Mouse (Mus musculus) lung, postnatal 0 days (tissue): ENCODE measurements at regions not wholly inside any gene's neighbourhood (a gene's known extent, or its start where the extent isn't known, plus 50 kb on each side); places are given as distances from the start of the nearest gene placed in this dataset.

Experiments
- ATAC-seq: fragments of 200-750 bp; cut with Nextera tagmentation; 2 replicates; pipeline ENCODE4 v1.8.0; 2017; ENCODE audit warnings: moderate library complexity
- DNase-seq: peaks from one replicate; pipeline ENCODE4 v3.0.0-alpha.2; 2016; ENCODE audit warnings: low spot score
- H3K27ac ChIP-seq: fragments of 300-500 bp; sonication (generic); 2 replicates; pipeline ENCODE4 v1.5.1; 2014; ENCODE audit warnings: antibody characterized with exemption, mild to moderate bottlenecking, low read length, mixed read lengths
- H3K27me3 ChIP-seq: fragments of 300-500 bp; sonication (generic); replicated peaks from 2 replicates; pipeline ENCODE4 v1.6.1; 2014; ENCODE audit warnings: low read length, mixed read lengths; ENCODE audit not compliant: insufficient read depth
- H3K36me3 ChIP-seq: fragments of 300-500 bp; sonication (generic); 2 replicates; pipeline ENCODE4 v1.6.1; 2014; ENCODE audit warnings: low read length, mixed read lengths; ENCODE audit not compliant: insufficient read depth
- H3K4me1 ChIP-seq: fragments of 300-500 bp; sonication (generic); 2 replicates; pipeline ENCODE4 v1.6.1; 2014; ENCODE audit warnings: antibody characterized with exemption, low read depth, low read length, mixed read lengths; ENCODE audit not compliant: insufficient read depth
- H3K4me2 ChIP-seq: fragments of 300-500 bp; sonication (generic); replicated peaks from 2 replicates; pipeline ENCODE4 v1.6.1; 2014; ENCODE audit warnings: low read depth, mild to moderate bottlenecking, low read length, moderate library complexity, mixed read lengths
- H3K4me3 ChIP-seq: fragments of 300-500 bp; sonication (generic); 2 replicates; pipeline ENCODE4 v1.5.1; 2014; ENCODE audit warnings: low read depth, low read length
- H3K9ac ChIP-seq: fragments of 300-500 bp; sonication (generic); replicated peaks from 2 replicates; pipeline ENCODE4 v1.6.1; 2014; ENCODE audit warnings: low read depth, mild to moderate bottlenecking
- H3K9me3 ChIP-seq: fragments of 300-500 bp; sonication (generic); 2 replicates; pipeline ENCODE4 v1.6.1; 2016; ENCODE audit warnings: low read length, mixed read lengths
- EP300 ChIP-seq: IDR thresholded peaks from 2 replicates; pipeline ENCODE4 v1.6.1; 2016; ENCODE audit warnings: antibody characterized with exemption, mild to moderate bottlenecking, control low read depth
- WGBS: fragments of 180-500 bp; shearing (Covaris S2); extraction: QIAGEN DNeasy Blood & Tissue Kit; methylation state at CpG from one replicate; pipeline ENCODE4 v1.1.7; 2014; 5-methylcytosine and 5-hydroxymethylcytosine counted together

GRCm38 (mm10) chr10:31260914-31261313 lies 52.3 kb upstream of the Hddc2 start:
- Histone ChIP-seq H3K4me1 (no peaks in the 10 kb centered on the region), H3K27ac (no peak overlapping the region), H3K4me3 (no peak overlapping the region), H3K9me3 (no peaks in the 10 kb centered on the region), H3K4me2 (no peak overlapping the region), H3K27me3 (no peaks in the 10 kb centered on the region), H3K9ac (no peak overlapping the region), H3K36me3 (no peaks in the 10 kb centered on the region)
- TF ChIP-seq EP300, result no peak
- WGBS, result 63% methylated on average over 7 of the region's 7 CpGs
- DNase-seq, result no peak
- ATAC-seq, result peak; percentile 40; the same call in 1 of the 2 replicates
